Mouse (Mus musculus): ENCODE results near the gene Rin1. TPM values are rescaled to one million over a fixed set of nuclear protein-coding genes. Genes with fewer than 3 reads are reported as not detected.

Gene Rin1
- total RNA-seq, 2 experiments from 2014 or later: 0.71 to 1.2 TPM

- DNase-seq (ENCODE audit: low spot score): no peak
Observed at GRCm38 (mm10) chr19:5093481-5094242, 43.4 kb downstream of the Rin1 start.

- DNase-seq (ENCODE audit: low spot score): peak; percentile 84
Observed at GRCm38 (mm10) chr19:5094243-5094632, 44.0 kb downstream of the Rin1 start.

GRCm38 (mm10) chr19:5094746-5095417 is 44.6 kb downstream of the Rin1 start:
- DNase-seq (ENCODE audit: low spot score): no peak

- no peak for DNase-seq (ENCODE audit: low spot score)
Observed at GRCm38 (mm10) chr19:5095887-5096474, 45.7 kb downstream of the Rin1 start.

GRCm38 (mm10) chr19:5097521-5098362 is 47.5 kb downstream of the Rin1 start:
- no peak for DNase-seq (ENCODE audit: low spot score)

GRCm38 (mm10) chr19:5098363-5099143 is 48.3 kb downstream of the Rin1 start, which contains the start of gene Cnih2:
Gene Cnih2, minus strand, starts transcription at chr19:5098521.
- no peak for DNase-seq (ENCODE audit: low spot score)

GRCm38 (mm10) chr19:5106074-5106473 is 55.8 kb downstream of the Rin1 start:
- DNase-seq (ENCODE audit: low spot score): no peak

Other genes starting within 250 kb of the Rin1 start
- 10 to 100 TPM in 1 of 2 experiments, 1 to 10 TPM in 1; 6.8 to 12.7 TPM for gene Gm21992, start 238.9 kb upstream of the Rin1 start, total RNA-seq (2021)
- 10 to 100 TPM in 1 of 2 experiments, 1 to 10 TPM in 1; 8.0 to 10.5 TPM for gene Rbm14, start 238.8 kb upstream of the Rin1 start, total RNA-seq (2021)
- gene Ccs, start 211.1 kb upstream of the Rin1 start, total RNA-seq (2021): 10 to 100 TPM; 20.0 to 24.1 TPM
- gene Ccdc87, start 211.1 kb upstream of the Rin1 start, total RNA-seq (2021): not detected
- gene Ctsf, start 195.4 kb upstream of the Rin1 start, total RNA-seq (2021): 10 to 100 TPM; 26.6 to 30.1 TPM
- gene Actn3, start 172.6 kb upstream of the Rin1 start, total RNA-seq (2021): 1,000 to 10,000 TPM; 7,595 to 9,342 TPM
- 1 to 10 TPM; 2.0 to 2.3 TPM for gene Zdhhc24, start 171.8 kb upstream of the Rin1 start, total RNA-seq (2021)
- 1 to 10 TPM; 1.7 to 2.0 TPM for gene Bbs1, start 143.9 kb upstream of the Rin1 start, total RNA-seq (2021)
- 10 to 100 TPM; 13.2 to 14.2 TPM for gene Dpp3, start 122.2 kb upstream of the Rin1 start, total RNA-seq (2021)
- gene Peli3, start 107.4 kb upstream of the Rin1 start, total RNA-seq (2021): 1 to 10 TPM; 2.4 to 2.7 TPM
- gene Mrpl11, start 88.3 kb upstream of the Rin1 start, total RNA-seq (2021): 10 to 100 TPM; 64.6 to 66.7 TPM
- gene Npas4, start 60.2 kb upstream of the Rin1 start, total RNA-seq (2021): not detected
- 1 to 10 TPM; 4.1 to 5.3 TPM for gene Slc29a2, start 26.6 kb upstream of the Rin1 start, total RNA-seq (2021)
- gene B4gat1, start 11.7 kb upstream of the Rin1 start, total RNA-seq (2021): 10 to 100 TPM; 18.7 to 23.2 TPM
- 1 to 10 TPM in 1 of 2 experiments, under 1 TPM in 1; 0.50 to 1.2 TPM for gene AC124502.3, start 11.6 kb upstream of the Rin1 start, total RNA-seq (2021)
- 10 to 100 TPM; 14.8 to 15.3 TPM for gene Brms1, start 9.1 kb upstream of the Rin1 start, total RNA-seq (2021)
- gene Cd248, start 17.6 kb downstream of the Rin1 start, total RNA-seq (2021): 10 to 100 TPM in 1 of 2 experiments, 1 to 10 TPM in 1; 6.3 to 11.8 TPM
- under 1 TPM in 1 of 2 experiments, not detected in 1; 0.18 TPM for gene Tmem151a, start 35.0 kb downstream of the Rin1 start, total RNA-seq (2021)
- gene Yif1a, start 38.1 kb downstream of the Rin1 start, total RNA-seq (2021): 10 to 100 TPM; 45.1 to 47.0 TPM
- not detected for gene Cnih2, start 48.0 kb downstream of the Rin1 start, total RNA-seq (2021)
- 100 to 1,000 TPM; 117 to 118 TPM for gene Rab1b, start 56.6 kb downstream of the Rin1 start, total RNA-seq (2021)
- gene Klc2, start 68.1 kb downstream of the Rin1 start, total RNA-seq (2021): 10 to 100 TPM; 58.6 to 61.0 TPM
- 1 to 10 TPM; 6.5 to 8.2 TPM for gene Pacs1, start 222.6 kb downstream of the Rin1 start, total RNA-seq (2021)
- gene Sf3b2, start 245.0 kb downstream of the Rin1 start, total RNA-seq (2021): 10 to 100 TPM; 66.7 to 68.2 TPM
- gene Gal3st3, start 247.8 kb downstream of the Rin1 start, total RNA-seq (2021): not detected